Comparison of ENCODE assay signal across 8 mouse cellular contexts in genomic region chr2:131261481-131262212, GRCm38 (mm10). TPM values are rescaled to one million over a fixed set of nuclear protein-coding genes. Genes with fewer than 3 reads are reported as not detected.
A peak's percentile ranks its signal among the peaks of the same experiment; 100 is the strongest.
DNase-seq lines count a peak whose midpoint lies in the region; ATAC-seq and TF ChIP-seq lines count a peak whose summit lies in the region.

No protein-coding gene starts in this region.

- no peaks in the 10 kb centered on the region for H3K27me3 ChIP-seq in cerebellum, adult 2 months (ENCODE audit: control insufficient read depth, insufficient read depth, low read length)
- H3K27me3 ChIP-seq in hindbrain, postnatal 0 days (ENCODE audit: insufficient read depth, low read length): no peaks in the 10 kb centered on the region
- no peaks in the 10 kb centered on the region for H3K27me3 ChIP-seq in midbrain, embryonic 16.5 days (ENCODE audit: control insufficient read depth, insufficient read depth, low read depth, low read length)

- WGBS in cerebellum, adult 2 months: 4% methylated on average over 10 of the region's 10 CpGs
- WGBS in hindbrain, postnatal 0 days: 3% methylated on average over 10 of the region's 10 CpGs
- WGBS in midbrain, embryonic 16.5 days: 1% methylated on average over 10 of the region's 10 CpGs

- no peaks in the 10 kb centered on the region for H3K9me3 ChIP-seq in hindbrain, postnatal 0 days (ENCODE audit: low read length)
- H3K9me3 ChIP-seq in midbrain, embryonic 16.5 days (replicated peaks; ENCODE audit: control insufficient read depth, low read length, poor library complexity, severe bottlenecking): no peaks in the 10 kb centered on the region

- H3K4me1 ChIP-seq in cerebellum, adult 2 months (ENCODE audit: control insufficient read depth, insufficient read depth, low read length): no peaks in the 10 kb centered on the region; the same call in 1 of the 2 replicates
- H3K4me1 ChIP-seq in hindbrain, postnatal 0 days (ENCODE audit: insufficient read depth, low read length): no peaks in the 10 kb centered on the region
- H3K4me1 ChIP-seq in midbrain, embryonic 16.5 days (ENCODE audit: control insufficient read depth, insufficient read depth, low read length): peaks cover 33% of the 10 kb centered on the region

- peak overlapping the region; percentile 97 for H3K4me2 ChIP-seq in hindbrain, postnatal 0 days (ENCODE audit: low read depth, low read length)
- peak overlapping the region; percentile 78 for H3K4me2 ChIP-seq in midbrain, embryonic 16.5 days (ENCODE audit: low read length)

- no peak for DNase-seq in cerebellum, adult 2 months
- no peak for DNase-seq in cerebellum, adult 18-20 months
- peak; percentile 60 for DNase-seq in right cerebral cortex, adult 18-20 months
- DNase-seq in right cerebral cortex, postnatal 4 days: no peak
- DNase-seq in hindbrain, postnatal 0 days (ENCODE audit: low spot score): peak; percentile 74
- no peak for DNase-seq in gastrocnemius, postnatal 25 days
- DNase-seq in adrenal gland, adult 8-10 months: no peak

- H3K27ac ChIP-seq in cerebellum, adult 2 months (ENCODE audit: insufficient read depth, low read length): peak overlapping the region; percentile 74
- peak overlapping the region; percentile 99 for H3K27ac ChIP-seq in hindbrain, postnatal 0 days
- H3K27ac ChIP-seq in midbrain, embryonic 16.5 days (ENCODE audit: low read length): peak overlapping the region; percentile 97

- no peaks in the 10 kb centered on the region for H3K36me3 ChIP-seq in hindbrain, postnatal 0 days (ENCODE audit: insufficient read depth, low read length)
- H3K36me3 ChIP-seq in midbrain, embryonic 16.5 days (ENCODE audit: control insufficient read depth, insufficient read depth, low read length): no peaks in the 10 kb centered on the region

- no peak for TF ChIP-seq POLR2A in cerebellum, adult 2 months (IDR thresholded peaks at IDR 0.05; ENCODE audit: borderline replicate concordance, insufficient read depth, low read length)

- ATAC-seq in hindbrain, postnatal 0 days: peak; percentile 87
- ATAC-seq in midbrain, embryonic 16.5 days: peak; percentile 83

- H3K4me3 ChIP-seq in cerebellum, adult 2 months (replicated peaks; ENCODE audit: insufficient read depth, low read depth, low read length): peak overlapping the region; percentile 74
- H3K4me3 ChIP-seq in hindbrain, postnatal 0 days (ENCODE audit: low read length): peak overlapping the region; percentile 86
- H3K4me3 ChIP-seq in midbrain, embryonic 16.5 days (ENCODE audit: low read depth, low read length): peak overlapping the region; percentile 73

- no peak for TF ChIP-seq CTCF in cerebellum, adult 2 months (IDR thresholded peaks at IDR 0.05; ENCODE audit: borderline replicate concordance, insufficient read depth, low read depth, low read length)
- no peak for TF ChIP-seq CTCF in hindbrain, postnatal 0 days (IDR thresholded peaks at IDR 0.05; ENCODE audit: low read depth)

- peak overlapping the region; percentile 97 for H3K9ac ChIP-seq in hindbrain, postnatal 0 days (replicated peaks; ENCODE audit: low read length)
- H3K9ac ChIP-seq in midbrain, embryonic 16.5 days (ENCODE audit: low read depth, low read length): peak overlapping the region; percentile 73

RNA-seq across cellular contexts. Expression of gene Pank2, which starts 0.6 kb away (rescaled TPM):
- polyA plus RNA-seq in cerebellum, adult 2 months (2012; rRNA removed): 35.6 and 36.7 TPM in 2 replicates
- total RNA-seq in hindbrain, postnatal 0 days (2014; rRNA removed): 33.6 and 35.2 TPM in 2 replicates
- polyA plus RNA-seq in hindbrain, postnatal 0 days (2015; fragmentation: Nextera tagmentation; extraction: Ambion mirVana): 24.9 and 26.5 TPM in 2 replicates
- 20.3 and 22.6 TPM in 2 replicates for polyA plus RNA-seq in midbrain, embryonic 16.5 days (2015; fragmentation: Nextera tagmentation; extraction: Ambion mirVana)
- total RNA-seq in gastrocnemius, postnatal 25 days (2021): 10 to 100 TPM; 22.5 to 26.4 TPM
- total RNA-seq in adrenal gland, adult 8-10 months (2022): 10 to 100 TPM; 49.0 to 61.9 (median 53.7) TPM

RNA-seq across cellular contexts. Expression of gene Mavs, which starts 27.8 kb away (rescaled TPM):
- 11.6 and 12.6 TPM in 2 replicates for polyA plus RNA-seq in cerebellum, adult 2 months (2012; rRNA removed)
- 11.3 and 17.4 TPM in 2 replicates for total RNA-seq in hindbrain, postnatal 0 days (2014; rRNA removed)
- 6.1 and 6.7 TPM in 2 replicates for polyA plus RNA-seq in hindbrain, postnatal 0 days (2015; fragmentation: Nextera tagmentation; extraction: Ambion mirVana)
- 6.7 and 6.9 TPM in 2 replicates for polyA plus RNA-seq in midbrain, embryonic 16.5 days (2015; fragmentation: Nextera tagmentation; extraction: Ambion mirVana)
- 10 to 100 TPM; 40.5 to 47.4 TPM for total RNA-seq in gastrocnemius, postnatal 25 days (2021)
- total RNA-seq in adrenal gland, adult 8-10 months (2022): 10 to 100 TPM; 45.2 to 50.0 (median 46.1) TPM

RNA-seq across cellular contexts. Expression of gene Ap5s1, which starts 54.8 kb away (rescaled TPM):
- polyA plus RNA-seq in cerebellum, adult 2 months (2012; rRNA removed): 43.7 and 44.7 TPM in 2 replicates
- 63.0 and 67.6 TPM in 2 replicates for total RNA-seq in hindbrain, postnatal 0 days (2014; rRNA removed)
- 37.1 and 37.5 TPM in 2 replicates for polyA plus RNA-seq in hindbrain, postnatal 0 days (2015; fragmentation: Nextera tagmentation; extraction: Ambion mirVana)
- polyA plus RNA-seq in midbrain, embryonic 16.5 days (2015; fragmentation: Nextera tagmentation; extraction: Ambion mirVana): 33.0 and 34.7 TPM in 2 replicates
- 10 to 100 TPM; 18.2 to 20.1 TPM for total RNA-seq in gastrocnemius, postnatal 25 days (2021)
- 10 to 100 TPM; 24.4 to 29.0 (median 26.6) TPM for total RNA-seq in adrenal gland, adult 8-10 months (2022)

Comparison
In these comparisons a context has a peak if more than half of its experiments do, and no peak if none do; other contexts are left out.
1. DNase-seq: peak in right cerebral cortex, adult 18-20 months (single experiment) and hindbrain, postnatal 0 days (single experiment); none in cerebellum, adult 2 months (0 of 2), cerebellum, adult 18-20 months (0 of 2), right cerebral cortex, postnatal 4 days (single experiment), gastrocnemius, postnatal 25 days (single experiment) and adrenal gland, adult 8-10 months (single experiment).
2. Peak in every context shown above with its lines, with median percentiles within 50 percentile points of each other: H3K27ac ChIP-seq and H3K4me3 ChIP-seq.